Mouse (Mus musculus) embryonic facial prominence, embryonic 10.5 days (tissue): ENCODE results near the gene 1600002K03Rik. TPM values are rescaled to one million over a fixed set of nuclear protein-coding genes. Genes with fewer than 3 reads are reported as not detected.
"Not testable (repeated sequence)": the region's sequence is repeated elsewhere in the genome, so short reads cannot be mapped to it uniquely, and the experiment has no call there.

ENCODE experiments used
- DNase-seq: peaks from one replicate; pipeline ENCODE4 v3.0.0-alpha.2; 2017; ENCODE audit warnings: low spot score
- H3K27ac ChIP-seq: fragments of 300-500 bp; sonication (generic); replicated peaks from 2 replicates; pipeline ENCODE4 v1.5.1; 2016; ENCODE audit warnings: mild to moderate bottlenecking
- H3K27me3 ChIP-seq: fragments of 300-500 bp; sonication (generic); replicated peaks from 2 replicates; pipeline ENCODE4 v1.6.1; 2016; ENCODE audit warnings: low read depth, mild to moderate bottlenecking; ENCODE audit not compliant: poor library complexity, severe bottlenecking
- H3K36me3 ChIP-seq: fragments of 300-500 bp; sonication (generic); replicated peaks from 2 replicates; pipeline ENCODE4 v1.6.1; 2016; ENCODE audit warnings: mild to moderate bottlenecking, moderate library complexity
- H3K4me1 ChIP-seq: fragments of 300-500 bp; sonication (generic); 2 replicates; pipeline ENCODE4 v1.6.1; 2016
- H3K4me3 ChIP-seq: fragments of 300-500 bp; sonication (generic); 2 replicates; pipeline ENCODE4 v1.5.1; 2016; ENCODE audit warnings: mild to moderate bottlenecking, moderate library complexity
- H3K9me3 ChIP-seq: fragments of 300-500 bp; sonication (generic); 2 replicates; pipeline ENCODE4 v1.6.1; 2016; ENCODE audit warnings: mild to moderate bottlenecking
- WGBS: fragments of 180-500 bp; shearing (Covaris S2); methylation state at CpG from one replicate; pipeline ENCODE4 v1.1.7; 2016; 5-methylcytosine and 5-hydroxymethylcytosine counted together
- polyA plus RNA-seq: library from polyadenylated mRNA; unstranded; fragments of >200 nt; fragmentation: Nextera tagmentation; extraction: Ambion mirVana; gene quantifications from 2 replicates; pipeline ENCODE4 v1.2.1, GENCODE M21; 2016

The 1600002K03Rik gene
- polyA plus RNA-seq, 1 experiment from 2014 or later = 12.0 TPM

- no peak for DNase-seq
- 19% methylated on average over 16 of the region's 16 CpGs for WGBS
- 0 out of 2 replicates have a peak overlapping the region, but pooled peaks have one; percentile 8 for H3K4me3 ChIP-seq
- H3K36me3 ChIP-seq = no peaks in the 10 kb centered on the region
- no peaks in the 10 kb centered on the region for H3K9me3 ChIP-seq
- peak overlapping the region; percentile 57 for H3K27ac ChIP-seq
- peaks cover 17% of the 10 kb centered on the region for H3K4me1 ChIP-seq
- H3K27me3 ChIP-seq = peaks cover 11% of the 10 kb centered on the region; the same call in 1 of the 2 replicates
Observed at GRCm38 (mm10) chr10:80215048-80215772, 42.5 kb downstream of the 1600002K03Rik start.

GRCm38 (mm10) chr10:80220676-80221075, 47.9 kb downstream of the 1600002K03Rik start:
- no peak for DNase-seq
- Histone ChIP-seq H3K36me3 (no peaks in the 10 kb centered on the region), H3K4me3 (0 out of 2 replicates have a peak overlapping the region, but pooled peaks have one; percentile 13), H3K4me1 (peaks cover 29% of the 10 kb centered on the region), H3K9me3 (no peaks in the 10 kb centered on the region), H3K27ac (no peak overlapping the region), H3K27me3 (peaks cover 4% of the 10 kb centered on the region; the same call in 1 of the 2 replicates)
- 31% methylated on average over 9 of the region's 9 CpGs for WGBS

- WGBS = 93% methylated on average over 2 of the region's 2 CpGs
Observed at GRCm38 (mm10) chr10:80223137-80223536, 50.4 kb downstream of the 1600002K03Rik start.

More at GRCm38 (mm10) chr10:80223137-80223536, 50.4 kb downstream of the 1600002K03Rik start:
- H3K36me3 ChIP-seq, DNase-seq, H3K4me3 ChIP-seq, H3K27ac ChIP-seq, H3K27me3 ChIP-seq, H3K9me3 ChIP-seq: not testable (repeated sequence)
- peaks cover 45% of the 10 kb centered on the region for H3K4me1 ChIP-seq

Other genes starting within 250 kb of the 1600002K03Rik start
- 15.7 and 18.0 TPM in 2 replicates for gene Arid3a, start 245.9 kb upstream of the 1600002K03Rik start, polyA plus RNA-seq
- 166 TPM in 2 replicates for gene Wdr18, start 212.8 kb upstream of the 1600002K03Rik start, polyA plus RNA-seq
- gene Grin3b, start 202.2 kb upstream of the 1600002K03Rik start, polyA plus RNA-seq = 0.13 and 0.44 TPM in 2 replicates
- gene Tmem259, start 188.6 kb upstream of the 1600002K03Rik start, polyA plus RNA-seq = 12.3 and 12.4 TPM in 2 replicates
- 234 and 253 TPM in 2 replicates for gene Cnn2, start 184.4 kb upstream of the 1600002K03Rik start, polyA plus RNA-seq
- gene Abca7, start 176.4 kb upstream of the 1600002K03Rik start, polyA plus RNA-seq = 2.9 and 3.2 TPM in 2 replicates
- gene Arhgap45, start 156.3 kb upstream of the 1600002K03Rik start, polyA plus RNA-seq = 11.2 and 11.3 TPM in 2 replicates
- gene Polr2e, start 133.1 kb upstream of the 1600002K03Rik start, polyA plus RNA-seq = 312 and 316 TPM in 2 replicates
- gene Gpx4, start 125.8 kb upstream of the 1600002K03Rik start, polyA plus RNA-seq = 618 and 672 TPM in 2 replicates
- 16.2 and 18.2 TPM in 2 replicates for gene Sbno2, start 67.4 kb upstream of the 1600002K03Rik start, polyA plus RNA-seq
- gene Stk11, start 57.1 kb upstream of the 1600002K03Rik start, polyA plus RNA-seq = 16.1 and 17.5 TPM in 2 replicates
- 491 and 493 TPM in 2 replicates for gene Atp5d, start 34.3 kb upstream of the 1600002K03Rik start, polyA plus RNA-seq
- gene Cbarp, start 32.1 kb upstream of the 1600002K03Rik start, polyA plus RNA-seq = 4.9 and 8.5 TPM in 2 replicates
- gene Midn, start 24.7 kb upstream of the 1600002K03Rik start, polyA plus RNA-seq = 22.2 TPM in 2 replicates
- gene Cirbp, start 7.0 kb upstream of the 1600002K03Rik start, polyA plus RNA-seq = 93.2 and 110 TPM in 2 replicates
- gene Efna2, start 6.5 kb downstream of the 1600002K03Rik start, polyA plus RNA-seq = 45.2 and 50.1 TPM in 2 replicates
- 95.9 and 98.1 TPM in 2 replicates for gene Mum1, start 53.5 kb downstream of the 1600002K03Rik start, polyA plus RNA-seq
- gene Ndufs7, start 76.2 kb downstream of the 1600002K03Rik start, polyA plus RNA-seq = 303 and 309 TPM in 2 replicates
- 24.4 and 25.0 TPM in 2 replicates for gene Gamt, start 88.1 kb downstream of the 1600002K03Rik start, polyA plus RNA-seq
- 56.2 and 58.5 TPM in 2 replicates for gene Dazap1, start 88.5 kb downstream of the 1600002K03Rik start, polyA plus RNA-seq
- gene Rps15, start 119.5 kb downstream of the 1600002K03Rik start, polyA plus RNA-seq = 1,079 and 1,119 TPM in 2 replicates
- gene Apc2, start 123.0 kb downstream of the 1600002K03Rik start, polyA plus RNA-seq = 11.8 and 12.6 TPM in 2 replicates
- gene 2310011J03Rik, start 147.6 kb downstream of the 1600002K03Rik start, polyA plus RNA-seq = 53.7 and 56.2 TPM in 2 replicates
- gene Pcsk4, start 156.6 kb downstream of the 1600002K03Rik start, polyA plus RNA-seq = 5.0 and 5.5 TPM in 2 replicates
- gene Reep6, start 157.0 kb downstream of the 1600002K03Rik start, polyA plus RNA-seq = 6.6 TPM in 2 replicates
- gene Adamtsl5, start 175.5 kb downstream of the 1600002K03Rik start, polyA plus RNA-seq = 0.65 and 0.88 TPM in 2 replicates
- gene Plk5, start 183.5 kb downstream of the 1600002K03Rik start, polyA plus RNA-seq = 0.37 and 0.43 TPM in 2 replicates
- 6.4 and 7.1 TPM in 2 replicates for gene Mex3d, start 214.7 kb downstream of the 1600002K03Rik start, polyA plus RNA-seq
- gene Mbd3, start 226.6 kb downstream of the 1600002K03Rik start, polyA plus RNA-seq = 371 and 377 TPM in 2 replicates
- gene Uqcr11, start 233.9 kb downstream of the 1600002K03Rik start, polyA plus RNA-seq = 615 and 629 TPM in 2 replicates